Mouse (Mus musculus) layer of hippocampus, adult 9-10 months (tissue): ENCODE data around the gene Bcl6.
A peak's percentile ranks its signal among the peaks of the same experiment; 100 is the strongest.

ENCODE experiments used
- DNase-seq: peaks from one replicate; pipeline ENCODE4 v3.0.0; 2022; ENCODE audit warnings: low spot score

Gene Bcl6

DNA sequence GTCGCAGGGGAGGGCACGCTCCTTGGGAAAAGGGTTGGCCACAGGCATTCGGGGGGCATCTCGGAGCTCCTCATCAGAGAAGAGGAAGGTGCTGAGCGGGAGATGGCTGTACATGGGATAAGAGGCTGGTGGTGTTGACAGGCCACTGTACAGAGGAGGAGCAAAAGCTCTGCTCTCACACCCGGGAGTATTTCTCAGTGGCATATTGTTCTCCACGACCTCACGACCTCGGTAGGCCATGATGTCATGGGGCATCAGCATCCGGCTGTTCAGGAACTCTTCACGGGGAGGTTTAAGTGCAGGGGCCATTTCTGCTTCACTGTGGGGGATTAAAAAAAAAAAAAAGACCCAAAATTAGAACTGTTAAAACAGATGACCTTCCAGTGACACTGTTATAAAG lies 15.8 kb downstream of the Bcl6 start:
- DNase-seq = no peak

DNA sequence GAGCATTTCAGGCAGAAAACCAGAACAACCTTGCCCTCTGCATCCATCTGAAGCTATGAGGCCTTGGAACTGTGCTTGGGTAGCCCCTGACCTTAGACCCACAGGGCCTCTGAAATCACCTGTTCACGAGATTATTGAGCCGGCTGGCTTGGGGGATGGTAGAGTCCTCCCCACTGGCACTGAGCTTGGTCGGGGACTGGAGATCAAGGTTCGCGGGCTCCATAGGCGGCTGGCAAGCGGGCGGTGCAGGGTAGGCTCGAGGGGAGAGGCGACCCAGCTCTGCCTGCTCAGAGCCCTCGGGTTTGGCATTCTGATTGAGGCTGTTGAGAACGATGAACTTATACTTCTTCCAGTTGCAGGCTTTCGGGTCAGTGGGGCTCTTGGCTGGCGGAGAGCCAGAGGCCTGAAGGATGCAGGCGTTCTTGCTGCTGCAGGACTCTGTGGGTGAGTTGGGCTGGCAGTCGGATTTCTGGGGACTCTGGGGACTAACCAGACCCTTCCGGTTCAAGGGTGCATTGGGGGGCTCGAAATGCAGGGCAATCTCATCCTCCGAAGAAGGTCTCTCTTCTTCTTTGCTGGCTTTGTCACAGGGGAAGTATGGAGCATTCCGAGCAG lies 16.4 kb downstream of the Bcl6 start:
- DNase-seq = no peak

DNA sequence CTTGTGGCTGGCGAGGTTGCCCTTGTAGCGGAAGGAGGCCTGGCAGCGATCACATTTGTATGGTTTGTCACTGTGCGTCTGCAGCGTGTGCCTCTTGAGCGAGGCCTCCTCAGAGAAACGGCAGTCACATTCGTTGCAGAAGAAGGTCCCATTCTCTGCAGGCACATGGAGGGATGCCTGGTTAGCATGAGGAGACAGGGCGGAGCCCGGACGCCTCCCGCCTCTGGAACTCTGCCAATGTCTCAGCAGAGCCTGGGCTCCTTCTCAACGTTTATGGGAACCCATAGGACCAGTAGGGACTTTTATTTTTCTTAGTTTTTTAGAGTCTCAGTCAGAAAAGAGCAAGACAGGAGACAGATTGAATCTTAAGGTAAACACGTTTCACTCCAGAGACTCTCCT lies 18.7 kb downstream of the Bcl6 start:
- no peak for DNase-seq

DNA sequence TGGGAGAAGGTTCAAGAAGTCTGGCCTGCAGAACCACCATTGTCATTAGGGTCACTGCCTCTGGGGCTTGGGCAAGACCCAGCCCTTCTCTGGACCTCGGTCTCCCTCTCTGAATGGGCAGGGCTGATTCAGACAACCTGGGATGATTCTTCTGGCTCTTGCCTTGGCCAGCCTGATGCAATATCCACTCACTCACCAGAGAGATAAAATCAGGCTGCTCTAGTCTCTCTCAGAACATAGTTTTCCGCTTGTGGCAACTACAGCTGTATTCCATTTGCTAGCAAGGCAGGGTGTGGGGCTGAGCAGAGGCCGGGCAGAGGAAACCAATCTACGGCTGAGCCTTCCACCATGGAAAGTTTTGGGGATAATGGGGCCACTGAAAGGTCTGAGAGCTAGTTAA lies 19.8 kb downstream of the Bcl6 start:
- no peak for DNase-seq

DNA sequence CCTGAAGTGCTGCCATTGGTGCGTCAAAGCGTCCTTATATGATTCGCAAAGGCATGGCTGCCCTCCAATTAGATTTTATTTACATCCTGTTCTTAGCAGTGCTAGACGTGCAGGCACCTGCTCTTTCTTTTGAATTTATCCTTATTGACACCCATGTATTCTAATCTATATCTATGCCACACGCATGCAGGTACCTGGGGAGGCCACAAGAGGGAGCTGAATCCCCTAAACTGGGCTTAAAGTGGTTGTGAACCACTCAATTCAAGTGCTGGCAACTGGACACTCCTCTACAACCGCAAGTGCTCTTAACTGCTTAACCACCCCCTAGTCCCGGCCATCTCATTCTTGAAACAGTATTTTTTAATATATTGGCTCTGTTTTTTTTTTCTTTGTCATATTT lies 21.4 kb downstream of the Bcl6 start:
- no peak for DNase-seq

DNA sequence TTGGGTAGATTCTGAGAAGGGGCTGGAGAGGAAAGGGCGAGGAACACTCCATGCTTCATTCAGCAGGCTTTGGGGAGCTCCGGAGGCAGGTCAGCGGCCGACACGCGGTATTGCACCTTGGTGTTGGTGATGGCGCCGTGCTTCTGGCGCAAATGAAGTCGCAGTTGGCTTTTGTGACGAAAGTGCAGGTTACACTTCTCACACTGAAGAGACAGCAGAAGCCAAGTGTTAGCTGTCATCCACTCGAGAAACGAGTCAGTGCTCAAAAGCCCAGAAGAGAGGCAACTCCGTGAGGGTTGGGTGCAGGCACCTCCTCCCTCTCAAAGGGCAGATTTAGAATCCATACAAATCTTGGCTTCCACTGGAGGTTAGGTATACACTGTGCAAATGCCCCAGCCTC lies 22.6 kb downstream of the Bcl6 start:
- no peak for DNase-seq

DNA sequence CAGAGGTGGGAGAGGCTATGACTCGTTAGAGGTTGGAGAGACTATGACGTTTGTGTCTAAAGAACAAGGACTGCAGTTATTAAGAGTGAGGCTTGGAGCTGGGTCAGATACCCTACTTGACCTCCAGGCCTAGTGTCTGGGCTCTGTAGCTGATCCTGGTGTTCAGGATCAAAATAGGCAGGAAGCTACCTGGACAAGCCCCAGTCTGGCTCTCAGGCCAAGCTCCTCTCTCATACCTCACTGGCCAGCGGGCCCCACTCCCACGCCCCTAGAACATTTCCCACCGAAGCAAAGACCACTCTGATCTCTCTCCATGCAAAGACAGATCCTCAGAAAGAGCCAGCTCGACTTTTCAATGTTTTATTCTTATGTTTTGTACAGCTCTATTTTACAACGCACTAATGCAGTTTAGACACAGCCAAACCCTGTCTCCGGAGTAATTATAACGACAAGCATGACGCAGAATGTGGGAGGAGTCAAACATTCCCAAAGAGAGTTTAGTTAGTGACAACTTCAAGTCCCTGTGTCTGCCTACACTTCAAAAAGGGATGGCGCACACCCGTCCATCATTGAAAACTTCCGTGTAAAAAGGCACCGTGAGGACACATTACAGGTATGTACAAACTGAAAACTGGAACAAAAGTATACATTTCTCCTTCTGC lies 23.8 kb downstream of the Bcl6 start:
- DNase-seq = no peak

DNA sequence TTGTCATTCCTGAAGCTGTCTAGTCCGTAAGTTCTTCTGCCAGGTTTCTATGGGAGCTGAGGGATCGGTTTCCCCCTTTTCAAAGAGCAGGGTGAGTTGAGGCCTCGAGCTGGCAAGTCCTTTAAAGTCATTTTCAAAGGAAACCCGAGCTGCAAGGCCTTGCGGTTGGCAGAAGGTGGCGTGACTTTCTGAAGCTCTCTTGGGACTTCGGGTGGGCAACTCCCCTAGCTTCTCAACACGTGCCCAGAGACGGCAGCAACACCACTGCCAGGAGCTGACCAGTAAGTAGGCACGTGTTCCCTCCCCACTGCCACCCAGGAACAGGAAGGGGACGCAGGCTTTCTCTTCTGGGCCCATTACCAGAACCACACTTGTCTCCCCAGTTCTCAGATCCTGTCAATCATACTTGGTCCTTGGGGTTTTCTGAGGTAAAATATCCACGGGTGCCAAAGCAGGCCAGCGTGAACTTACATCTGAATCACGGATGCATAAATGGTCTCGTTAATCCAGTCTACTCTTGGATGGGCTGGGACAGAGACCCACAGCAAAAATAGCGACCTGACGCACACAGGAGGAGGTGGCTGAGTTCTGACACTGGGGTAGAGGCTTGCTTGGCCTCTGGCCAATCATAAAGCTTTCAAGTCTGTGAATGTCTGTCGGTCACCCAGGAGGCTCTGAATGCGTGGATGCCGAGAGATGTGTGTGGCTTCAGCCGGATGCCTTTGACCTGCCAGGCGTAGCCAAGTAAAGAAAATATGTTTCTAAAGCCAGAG lies 24.6 kb downstream of the Bcl6 start:
- DNase-seq = no peak

DNA sequence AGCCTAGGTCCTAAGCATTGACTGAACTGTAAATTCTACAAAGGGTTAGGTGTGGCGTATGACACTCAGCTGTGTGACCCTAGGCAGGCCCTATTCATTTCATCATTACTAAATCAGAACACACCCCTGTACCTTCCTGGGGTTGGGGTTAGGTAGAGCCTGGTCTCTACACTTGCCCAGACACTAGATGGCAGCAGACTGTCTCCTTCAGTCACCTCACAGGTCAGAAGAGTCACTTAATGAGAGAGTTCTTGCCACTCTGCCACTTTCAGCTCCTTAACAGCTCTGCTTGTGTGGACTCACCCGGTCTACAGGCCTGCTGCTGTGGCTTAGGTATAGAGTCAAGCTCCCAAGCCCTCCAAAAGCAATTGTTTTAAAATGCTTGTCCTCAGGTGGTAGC lies 26.3 kb downstream of the Bcl6 start:
- no peak for DNase-seq

DNA sequence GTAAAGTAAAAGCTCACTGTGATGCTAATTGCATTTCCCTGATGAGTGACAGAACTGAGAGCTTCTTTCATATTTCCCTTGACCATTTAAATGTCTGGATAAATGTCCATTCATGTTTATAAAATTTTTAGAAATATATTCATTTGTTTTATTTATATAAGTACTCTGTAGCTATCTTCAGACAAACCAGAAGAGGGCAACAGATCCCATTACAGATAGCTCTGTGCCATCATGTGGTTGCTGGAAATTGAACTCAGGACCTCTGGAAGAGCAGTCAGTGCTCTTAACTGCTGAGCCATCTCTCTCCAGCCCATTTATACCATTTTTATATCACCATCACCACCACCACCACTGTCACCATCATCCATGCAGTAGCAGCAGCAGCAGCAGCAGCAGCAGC lies 29.7 kb downstream of the Bcl6 start:
- DNase-seq = no peak

DNA sequence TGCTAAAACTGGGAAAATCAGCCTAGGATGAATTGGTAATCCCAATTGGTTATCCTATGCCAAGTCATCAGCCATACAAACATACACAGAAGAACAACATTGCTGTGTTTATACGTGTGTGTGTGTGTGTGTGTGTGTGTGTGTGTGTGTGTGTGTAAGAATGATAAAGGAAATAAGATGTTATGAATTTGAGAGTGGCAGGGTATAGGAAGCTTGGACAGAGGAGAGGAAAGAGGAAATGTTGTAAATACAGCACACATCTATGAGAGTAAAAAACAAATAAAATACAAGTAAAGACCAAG lies 34.7 kb downstream of the Bcl6 start:
- no peak for DNase-seq

DNA sequence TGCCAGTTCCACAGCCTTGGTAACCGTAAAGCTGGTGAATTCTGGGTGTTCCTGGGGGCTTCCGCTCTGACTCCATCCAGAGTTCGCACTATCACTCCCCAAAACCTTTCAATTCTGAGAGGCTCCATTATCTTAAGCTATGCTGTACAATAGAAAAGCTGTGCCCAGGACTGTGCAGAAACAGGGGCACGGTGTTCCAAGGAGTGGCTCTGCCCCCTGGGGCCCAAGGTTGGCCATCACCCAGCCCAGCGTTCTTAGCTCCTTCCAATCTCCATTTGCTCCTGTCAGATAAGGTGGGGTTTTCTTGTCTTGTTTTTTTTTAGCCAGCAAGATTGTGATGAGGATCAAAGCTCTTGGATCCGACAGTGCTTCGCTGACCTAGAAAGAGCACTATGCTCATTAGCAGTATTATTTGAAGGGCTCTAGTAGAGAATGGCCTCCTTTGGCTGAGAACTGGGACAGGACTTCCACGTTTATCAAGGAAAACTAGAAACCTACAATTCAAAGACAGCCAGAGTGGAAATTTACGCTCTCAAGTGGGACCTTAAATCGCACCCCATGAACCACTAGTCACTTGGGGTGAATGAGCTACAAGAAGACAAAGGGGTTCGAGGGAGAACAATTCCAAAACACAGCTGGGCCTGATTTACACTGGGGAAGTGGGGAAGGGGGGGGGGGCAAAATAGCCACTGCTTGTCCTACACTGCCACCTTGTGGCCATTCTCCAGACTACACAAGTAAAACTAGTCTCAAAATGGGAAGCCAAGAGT lies 35.3 kb downstream of the Bcl6 start:
- DNase-seq = peak; percentile 40

DNA sequence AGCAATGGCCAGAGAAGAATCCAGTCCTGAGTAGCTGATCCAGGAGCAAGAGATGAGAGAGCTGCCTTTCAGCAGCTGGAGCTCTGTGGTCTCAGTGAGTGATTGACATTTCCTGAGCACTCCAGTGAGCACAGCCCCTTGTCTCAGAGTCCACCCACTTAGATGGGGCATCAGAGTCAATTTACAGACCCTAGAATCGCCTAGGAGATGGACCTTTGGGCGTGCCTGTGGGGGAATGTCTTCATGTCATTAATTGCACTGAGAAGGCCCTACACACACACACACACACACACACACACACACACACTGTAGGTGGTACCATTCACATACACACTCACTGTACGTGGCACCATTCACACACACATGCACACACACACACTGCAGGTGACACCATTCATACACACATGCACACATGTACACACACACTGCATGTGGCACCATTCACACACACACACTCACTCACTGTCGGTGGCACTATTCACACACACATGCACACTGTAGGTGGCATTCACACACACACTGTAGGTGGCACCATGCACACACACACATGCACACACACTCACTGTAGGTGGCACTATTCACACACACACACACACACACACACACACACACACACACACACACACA lies 36.4 kb downstream of the Bcl6 start:
- DNase-seq = no peak

DNA sequence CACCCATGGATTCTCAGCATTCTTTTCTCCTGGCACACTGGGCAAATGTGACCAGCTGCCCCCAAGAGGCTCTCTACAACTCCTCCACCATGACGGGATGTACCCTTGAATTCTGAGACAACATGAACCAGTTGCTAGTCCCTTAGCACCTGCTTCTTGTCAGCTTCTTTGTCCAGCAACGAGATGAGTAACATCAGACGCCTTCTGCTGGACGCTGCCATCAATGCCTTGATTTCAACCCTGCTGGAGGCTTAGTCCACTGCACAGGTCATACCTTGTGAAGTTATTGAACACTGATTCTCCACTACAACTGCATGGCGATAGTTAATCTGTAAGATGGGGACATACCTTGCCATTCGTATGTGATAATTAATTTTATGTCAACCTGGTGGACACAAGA lies 41.0 kb downstream of the Bcl6 start:
- DNase-seq = no peak

DNA sequence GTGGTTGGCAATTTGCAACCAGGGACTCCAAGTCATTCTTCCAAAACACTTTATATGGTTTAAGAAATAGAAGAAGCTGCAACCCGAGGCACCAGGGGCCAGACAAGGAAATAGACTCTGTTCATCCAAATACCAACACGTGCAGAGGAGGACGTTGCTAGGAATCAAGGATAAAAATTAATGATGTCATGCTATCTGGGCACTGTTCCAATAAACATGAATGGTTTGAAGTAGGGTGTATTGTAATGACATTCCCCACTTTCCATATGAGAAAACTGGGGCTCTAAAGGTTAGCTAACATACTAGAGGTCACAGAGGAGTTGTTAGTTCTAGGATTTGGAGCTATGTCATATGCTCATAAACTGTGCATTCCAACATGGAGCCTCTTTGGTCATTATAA lies 43.9 kb downstream of the Bcl6 start:
- no peak for DNase-seq

DNA sequence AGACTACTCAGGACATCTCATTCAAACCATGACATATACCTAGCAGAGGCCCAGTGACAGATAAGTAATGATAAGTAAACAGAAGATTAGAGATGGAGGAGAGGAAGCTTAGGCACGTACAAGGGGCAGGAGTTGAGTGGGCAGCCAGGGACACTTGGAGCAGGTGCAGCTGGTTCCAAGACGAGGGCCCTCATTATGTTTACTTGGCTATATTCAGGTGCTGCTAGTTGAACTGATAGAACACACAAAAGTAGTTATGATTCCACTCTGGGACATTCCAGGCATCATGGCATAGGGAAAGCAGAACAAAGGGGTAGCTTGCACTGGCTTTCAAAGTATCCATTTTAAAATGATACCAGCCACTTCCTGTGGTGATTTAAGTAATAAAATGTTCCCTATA lies 54.3 kb downstream of the Bcl6 start:
- no peak for DNase-seq

DNA sequence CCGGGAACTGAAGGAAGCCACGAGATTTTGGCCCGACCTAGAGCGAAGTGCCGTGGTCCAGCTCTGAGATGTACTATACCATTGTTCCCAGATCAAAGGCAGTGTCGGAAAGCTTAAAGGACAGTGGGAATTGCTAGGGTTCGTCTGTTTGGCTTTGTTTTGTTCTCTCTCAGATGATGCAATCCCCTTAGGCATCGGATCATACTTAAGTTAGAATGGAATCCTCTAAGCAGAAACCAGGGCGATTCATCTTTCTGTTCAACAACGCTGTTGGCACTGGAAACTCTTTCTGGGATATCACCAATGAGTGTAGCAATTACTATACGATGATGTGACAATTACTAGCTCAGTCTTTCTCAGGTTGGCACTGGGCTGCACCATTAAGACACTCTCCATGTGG lies 56.4 kb downstream of the Bcl6 start, which contains the start of gene Rtp2:
Gene Rtp2, minus strand, starts transcription at position 101 of the 400 bp plus-strand sequence.
- no peak for DNase-seq

DNA sequence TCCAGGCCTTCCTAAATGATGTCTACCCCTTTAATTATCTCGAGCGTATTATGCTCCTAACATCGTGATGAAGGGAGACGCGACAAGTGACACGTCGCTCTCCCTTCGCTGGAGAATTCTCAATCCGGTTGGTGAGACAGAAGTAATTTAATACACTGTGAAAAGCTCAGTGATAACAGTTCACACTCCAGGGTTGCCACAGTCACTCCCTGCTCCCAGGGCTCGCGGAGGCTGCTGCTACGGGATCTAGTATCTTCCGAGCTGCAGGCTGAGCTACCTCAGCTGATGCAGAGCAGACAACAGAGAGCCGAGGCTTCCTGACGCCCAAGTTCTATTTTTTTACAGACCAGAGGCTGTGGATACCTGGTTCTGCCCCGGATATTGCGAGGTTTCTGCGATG lies 57.4 kb downstream of the Bcl6 start:
- DNase-seq = no peak

DNA sequence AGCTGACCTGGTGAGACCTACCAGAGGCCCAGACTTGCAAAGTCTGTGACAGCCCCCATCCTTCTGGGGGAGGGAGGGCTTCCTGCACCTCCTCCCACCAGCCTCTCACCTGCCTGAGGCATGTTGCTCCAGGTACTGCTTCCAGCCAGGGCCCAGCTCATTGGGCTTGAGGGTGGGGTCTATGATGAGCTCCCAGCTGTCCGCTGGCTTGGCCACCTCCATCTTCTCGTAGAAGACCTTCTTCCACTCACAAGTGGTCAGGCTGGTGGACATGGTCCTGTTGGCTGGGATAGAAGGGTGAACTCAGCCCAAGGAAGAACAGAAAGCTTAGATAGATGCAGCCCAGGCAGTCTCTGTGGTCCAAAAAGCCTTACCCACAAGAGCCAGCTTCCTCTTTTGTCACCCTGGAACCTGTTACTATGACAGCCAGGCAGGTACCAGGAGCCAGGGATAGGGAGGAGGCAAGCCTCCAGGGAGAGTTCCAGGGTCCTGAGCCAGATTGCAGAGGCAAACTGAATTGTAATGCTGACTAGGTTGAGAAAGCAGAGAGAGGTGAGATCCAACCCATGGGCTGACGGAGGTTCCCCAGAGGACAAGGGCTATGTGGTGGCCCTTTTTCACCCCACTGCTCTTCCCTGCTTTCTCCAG lies 58.1 kb downstream of the Bcl6 start:
- no peak for DNase-seq

DNA sequence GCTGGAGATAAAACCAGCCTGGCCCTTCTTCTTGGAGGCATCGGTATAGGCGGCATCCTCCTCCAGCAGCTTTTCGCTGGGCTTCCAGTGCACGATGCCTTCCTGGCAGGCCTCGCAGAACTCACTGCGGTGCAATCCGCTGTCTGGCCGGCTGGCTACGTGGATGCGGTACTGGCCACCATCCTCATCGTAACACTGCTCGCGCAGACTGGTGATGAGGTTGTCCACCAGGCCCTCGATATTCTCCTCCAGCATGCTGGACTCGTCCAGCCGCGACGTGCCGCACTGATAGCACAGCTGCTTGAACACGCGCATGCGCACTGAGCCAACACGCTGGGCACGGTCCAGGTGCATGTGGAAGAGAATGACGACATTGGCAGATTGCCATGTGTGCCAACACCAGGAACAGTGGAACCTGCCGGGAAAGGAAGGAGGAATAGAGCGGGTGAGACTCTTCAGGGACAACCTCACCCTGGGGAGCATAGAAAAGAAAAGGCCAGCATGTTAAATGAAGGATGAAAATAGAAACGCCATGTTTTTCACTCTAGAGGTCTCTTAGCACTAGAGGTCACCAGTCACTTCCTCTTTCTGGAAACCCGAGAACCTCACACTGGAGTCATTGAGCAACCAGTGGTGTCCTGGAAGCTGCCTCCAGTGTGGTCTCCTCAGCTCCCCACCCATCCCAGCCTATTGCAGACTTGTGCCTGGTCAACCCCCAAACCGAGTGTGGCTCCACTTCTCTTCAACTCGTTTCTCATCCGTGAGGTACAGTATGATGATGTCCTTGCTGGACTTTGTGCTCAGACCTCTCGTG lies 61.1 kb downstream of the Bcl6 start:
- no peak for DNase-seq

DNA sequence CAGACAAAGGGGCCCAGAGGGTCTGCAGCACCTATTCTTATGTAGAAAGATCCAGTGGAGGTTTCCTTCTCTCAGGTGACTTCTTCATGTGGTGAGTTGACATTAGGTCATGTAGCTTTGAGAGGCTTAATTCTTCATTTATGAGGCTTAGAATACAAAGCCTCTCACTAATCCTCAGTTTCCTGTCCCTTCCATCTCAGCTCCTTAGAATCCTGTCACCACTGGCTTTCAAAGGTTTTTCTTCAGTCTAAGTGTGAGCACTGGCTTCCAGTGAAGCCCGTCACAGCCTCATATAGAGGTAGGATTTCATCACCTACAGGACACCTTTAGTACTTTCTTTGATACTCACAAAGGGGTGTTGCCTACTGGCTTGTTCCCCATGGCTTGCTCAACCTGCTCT lies 65.7 kb downstream of the Bcl6 start:
- DNase-seq = no peak
